Mouse (Mus musculus): ENCODE data around the gene Spon1.

Spon1 gene

DNA sequence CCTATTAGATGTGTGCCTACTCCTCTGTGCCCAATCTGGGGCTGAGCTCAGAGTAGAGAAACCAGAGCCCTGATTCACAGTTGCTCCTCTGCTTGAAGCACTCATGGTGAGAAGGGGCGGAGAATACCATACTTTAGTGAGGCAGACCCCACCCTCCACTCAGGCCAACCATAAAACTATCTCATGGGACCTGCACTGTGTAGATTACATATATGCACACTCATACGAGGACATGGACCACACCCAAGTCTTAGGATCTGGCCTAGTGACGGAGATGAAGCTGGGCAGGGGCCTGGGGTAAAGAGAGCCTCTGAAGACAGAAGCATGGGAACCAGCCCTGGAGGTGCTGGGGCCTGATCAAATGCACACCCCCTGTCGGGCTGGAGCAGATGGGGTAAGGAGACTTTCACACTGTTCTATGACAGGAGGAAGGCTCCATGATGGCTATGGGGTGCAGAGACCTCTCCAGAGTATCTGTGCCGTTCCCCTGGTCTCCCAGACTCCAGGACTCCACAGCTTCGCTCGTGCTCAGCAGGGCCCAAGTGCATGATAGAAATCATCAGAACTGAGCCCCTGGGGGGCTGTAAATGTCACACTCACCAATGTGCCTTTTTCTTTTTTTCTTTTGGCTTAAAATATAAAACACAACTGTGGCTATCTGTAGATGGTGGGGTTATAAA is 232.0 kb downstream of the Spon1 start:
- DNase-seq (ENCODE audit: low read depth, low spot score) = no peak

DNA sequence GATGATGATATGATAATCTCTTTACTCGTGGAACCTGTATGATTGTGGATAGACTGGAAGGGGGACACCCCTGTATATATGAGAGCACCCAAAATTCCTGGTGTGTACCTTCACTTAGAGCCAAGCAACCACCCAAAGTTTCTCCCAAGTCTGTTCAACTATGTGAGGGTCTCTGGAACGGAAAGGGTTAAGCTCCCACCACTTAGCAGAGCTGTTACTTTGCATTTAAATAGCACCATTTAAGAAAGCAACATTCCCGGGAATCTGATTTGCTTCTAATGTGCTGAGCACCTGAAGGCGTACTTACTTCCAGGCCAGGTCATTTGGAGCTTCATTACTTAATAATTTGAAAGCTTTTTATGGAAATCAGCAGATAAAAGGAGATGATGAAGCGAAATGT is 238.4 kb downstream of the Spon1 start:
- DNase-seq (ENCODE audit: low read depth, low spot score) = no peak

DNA sequence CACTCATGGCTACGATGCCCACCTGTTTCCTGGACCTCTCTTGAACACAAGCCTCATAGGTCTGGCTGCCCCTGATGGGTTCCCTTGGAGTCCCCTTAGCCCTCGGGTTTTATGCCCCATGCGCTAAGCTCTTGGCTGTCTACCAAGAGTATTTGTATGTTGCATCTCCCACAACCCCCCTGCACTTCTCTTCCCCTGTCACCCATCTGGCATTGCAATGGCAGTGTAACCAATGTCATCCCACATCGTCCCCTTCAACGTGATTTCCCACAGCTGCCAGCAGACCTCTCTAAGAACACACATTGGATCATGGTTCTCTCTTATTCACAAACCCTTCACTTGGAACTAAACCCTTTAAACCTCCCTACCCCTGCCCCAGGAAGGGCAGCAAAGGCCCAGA is 239.7 kb downstream of the Spon1 start:
- no peak for DNase-seq (ENCODE audit: low read depth, low spot score)

DNA sequence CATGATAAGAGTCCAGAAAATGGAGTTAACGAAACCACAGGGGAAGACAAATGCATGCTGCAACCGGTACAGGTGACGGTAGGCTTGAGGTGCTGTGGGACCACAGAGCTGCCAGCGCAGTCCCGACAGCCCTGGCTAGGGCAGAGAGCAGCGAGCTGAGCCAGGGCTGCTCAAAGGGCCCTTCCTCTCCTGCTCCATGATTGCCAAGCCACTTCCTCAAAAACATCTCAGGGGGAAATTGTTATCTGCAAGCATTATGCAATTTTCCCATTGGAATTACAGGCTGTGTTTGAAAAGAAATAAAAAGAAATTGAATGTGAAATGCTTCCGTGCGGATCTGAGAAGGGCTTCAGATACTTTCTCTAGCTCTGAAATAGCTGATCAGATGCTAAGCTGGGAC is 240.7 kb downstream of the Spon1 start:
- DNase-seq (ENCODE audit: low read depth, low spot score) = no peak

- peak; percentile 34 for DNase-seq (ENCODE audit: low read depth, low spot score)
Observed at GRCm38 (mm10) chr7:114007565-114007964, 241.8 kb downstream of the Spon1 start.

- DNase-seq (ENCODE audit: low read depth, low spot score) = no peak
Observed at GRCm38 (mm10) chr7:114011726-114012443, 246.1 kb downstream of the Spon1 start.

DNA sequence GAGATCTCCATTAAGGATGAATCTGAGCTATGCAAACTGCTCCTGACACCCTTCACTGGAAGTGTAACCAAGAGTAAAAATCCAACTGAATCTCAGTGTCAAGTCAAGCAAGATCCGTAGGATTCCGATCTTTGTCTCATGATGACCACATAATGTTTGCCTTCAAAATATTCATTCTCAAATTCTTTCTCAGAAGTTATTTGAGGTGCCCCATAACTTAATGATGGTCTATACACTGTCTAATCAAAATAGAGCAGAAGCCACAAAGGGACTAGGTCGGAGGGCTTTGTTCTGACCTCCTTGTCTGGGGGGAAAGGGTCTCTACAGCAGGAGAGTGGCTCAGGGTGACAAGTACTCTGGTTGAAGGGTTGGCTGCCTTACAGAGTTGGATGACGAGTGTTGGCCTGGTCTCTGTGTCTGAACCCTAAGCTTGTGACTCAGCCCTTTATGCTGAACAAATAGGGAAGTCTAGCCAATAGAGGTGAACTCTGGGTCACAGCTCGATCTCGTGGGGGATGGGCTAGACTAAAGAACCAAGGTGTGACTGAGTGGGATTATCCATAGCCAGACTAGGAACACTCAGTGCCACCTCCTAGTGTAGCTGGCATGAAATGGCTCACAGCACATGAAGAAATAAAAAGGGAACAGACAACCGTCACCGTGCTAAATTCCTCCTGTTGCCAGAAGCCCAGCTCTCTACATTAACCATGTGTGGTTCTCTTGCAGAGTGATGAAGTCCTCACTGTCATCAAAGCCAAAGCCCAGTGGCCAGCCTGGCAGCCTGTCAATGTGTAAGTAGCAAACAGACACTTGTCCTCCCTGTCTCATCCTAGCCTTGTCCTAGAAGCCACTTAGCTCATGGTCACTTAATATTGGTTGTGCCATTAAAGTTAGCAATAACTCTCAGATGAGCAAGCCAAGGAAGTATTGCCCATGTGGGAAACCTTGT is 250.5 kb downstream of the Spon1 start:
- DNase-seq (ENCODE audit: low read depth, low spot score) = no peak

- no peak for DNase-seq (ENCODE audit: low read depth, low spot score)
Observed at GRCm38 (mm10) chr7:114018861-114019260, 253.1 kb downstream of the Spon1 start.

DNA sequence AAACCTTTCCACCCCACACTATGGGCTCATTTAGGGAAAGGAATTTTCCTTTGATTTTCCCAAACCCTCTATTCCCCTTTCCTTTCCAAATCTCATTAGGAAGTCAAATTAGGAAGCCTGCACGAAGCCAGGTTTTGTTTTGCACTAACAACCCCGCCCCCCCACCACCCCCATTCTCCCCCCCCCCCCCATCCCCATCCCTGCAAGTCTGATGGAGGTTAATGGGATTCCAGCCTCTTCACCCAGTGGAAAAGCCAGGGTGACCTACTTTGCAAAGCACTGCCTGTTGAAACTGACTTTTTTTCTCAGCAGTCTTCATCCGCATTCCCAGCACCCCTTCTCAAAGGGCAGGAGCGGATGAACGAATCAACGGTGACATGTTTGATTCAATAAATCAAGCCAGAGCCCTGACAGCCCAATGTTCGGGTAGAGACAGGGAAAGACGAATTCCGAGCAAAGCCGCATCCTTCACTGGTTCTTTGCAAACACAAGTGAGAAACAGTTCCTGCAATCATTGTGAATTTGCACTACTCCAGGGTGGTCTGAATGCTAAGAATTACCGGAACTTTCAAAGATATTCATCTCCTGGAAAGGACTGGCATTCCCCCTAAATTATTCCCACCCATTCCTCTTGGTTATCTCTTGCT is 254.4 kb downstream of the Spon1 start:
- no peak for DNase-seq (ENCODE audit: low read depth, low spot score)

DNA sequence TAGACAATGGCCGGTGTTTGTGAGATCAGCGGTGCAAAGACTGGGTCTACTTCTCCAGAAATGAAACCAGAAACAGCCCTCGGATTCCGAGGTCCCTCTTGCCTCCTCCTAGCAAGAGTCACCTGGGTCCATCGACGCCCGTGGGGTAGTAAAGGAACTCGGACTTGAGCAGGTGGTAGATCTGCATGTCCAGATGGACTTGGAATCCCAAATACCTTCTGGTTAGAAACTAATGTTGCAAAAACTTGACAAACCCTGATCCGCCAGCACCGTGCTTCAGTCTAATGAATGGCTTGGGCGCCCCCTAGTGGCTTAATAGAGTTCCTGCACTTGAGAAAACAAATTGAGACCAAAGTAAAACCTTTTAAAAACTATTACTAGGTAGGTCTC is 254.9 kb downstream of the Spon1 start:
- peak; percentile 80 for DNase-seq (ENCODE audit: low read depth, low spot score)

GRCm38 (mm10) chr7:114026923-114027322 is 261.1 kb downstream of the Spon1 start:
- no peak for DNase-seq (ENCODE audit: low read depth, low spot score)

DNA sequence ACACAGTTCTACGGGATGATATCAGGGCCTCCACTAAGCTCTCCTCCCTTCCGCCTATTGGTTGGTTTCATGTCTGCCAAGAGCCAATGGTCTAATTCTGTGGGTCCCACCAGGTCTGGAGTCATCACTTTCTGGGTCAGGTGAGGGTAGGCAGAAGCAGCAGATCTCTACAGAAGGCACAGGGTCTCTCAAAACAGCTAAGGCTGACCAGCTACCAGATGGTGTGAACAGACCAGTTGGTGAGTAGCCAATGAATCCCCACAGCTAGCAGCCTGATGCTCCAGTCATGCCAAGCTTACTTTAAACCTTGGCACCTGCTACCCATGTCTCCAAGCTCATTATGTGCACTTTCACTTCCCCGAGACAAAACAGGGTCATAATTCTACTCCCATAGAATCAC is 261.6 kb downstream of the Spon1 start:
- no peak for DNase-seq (ENCODE audit: low read depth, low spot score)

DNA sequence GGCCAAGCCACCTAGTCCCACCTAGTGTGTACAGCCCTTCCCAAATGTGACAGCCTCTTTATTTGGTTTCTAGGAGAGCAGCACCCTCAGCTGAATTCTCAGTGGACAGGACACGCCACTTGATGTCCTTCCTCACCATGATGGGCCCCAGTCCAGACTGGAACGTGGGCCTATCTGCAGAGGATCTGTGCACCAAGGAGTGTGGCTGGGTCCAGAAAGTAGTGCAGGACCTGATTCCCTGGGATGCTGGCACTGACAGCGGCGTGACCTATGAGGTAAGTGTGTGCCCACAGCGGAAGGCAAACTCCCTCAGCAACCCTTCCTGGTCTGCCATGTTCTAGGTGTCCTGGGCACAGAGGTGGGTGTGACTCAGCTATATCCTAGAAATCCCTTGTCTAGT is 263.0 kb downstream of the Spon1 start:
- no peak for DNase-seq (ENCODE audit: low read depth, low spot score)

DNA sequence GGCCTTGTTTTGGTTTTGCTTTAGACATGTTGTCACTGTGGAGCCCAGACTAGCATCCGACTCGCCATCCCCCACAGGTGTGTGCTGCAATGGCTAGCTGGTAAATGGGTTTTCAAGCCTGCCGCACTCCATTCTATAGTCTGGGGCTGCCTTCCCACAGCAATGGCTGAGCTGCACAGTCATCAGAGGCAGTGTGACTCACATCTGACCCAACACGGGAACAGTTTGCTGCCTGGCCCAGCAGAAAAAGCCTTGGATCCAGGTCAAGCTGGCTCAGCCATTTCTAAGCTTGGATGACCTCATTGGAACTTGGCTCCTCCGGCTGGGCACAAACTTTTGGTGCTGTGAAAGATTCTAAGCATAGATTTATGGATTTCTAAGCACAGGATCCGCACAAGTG is 263.8 kb downstream of the Spon1 start:
- no peak for DNase-seq (ENCODE audit: low read depth, low spot score)

- no peak for DNase-seq (ENCODE audit: low read depth, low spot score)
Observed at GRCm38 (mm10) chr7:114037237-114037636, 271.4 kb downstream of the Spon1 start.

DNA sequence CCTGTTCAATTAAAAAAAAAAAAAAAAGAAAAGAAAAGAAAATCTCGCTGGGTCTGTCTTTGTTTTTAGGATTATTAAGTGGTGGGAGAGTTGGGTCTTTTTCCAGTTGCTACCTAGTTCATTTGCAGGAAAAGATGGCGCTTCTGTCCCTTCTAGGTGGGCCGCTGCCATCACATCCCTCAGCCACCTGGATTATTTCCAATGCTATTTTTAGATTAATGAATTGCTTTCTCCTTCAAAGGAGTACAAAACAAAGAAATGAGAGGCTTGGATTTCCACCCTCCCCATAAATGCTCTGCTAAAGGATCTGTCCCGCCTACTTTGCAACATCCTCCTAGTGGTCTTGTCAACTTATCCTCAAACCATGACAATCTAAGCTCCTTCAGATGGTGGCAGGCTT is 275.6 kb downstream of the Spon1 start:
- no peak for DNase-seq (ENCODE audit: low read depth, low spot score)

DNA sequence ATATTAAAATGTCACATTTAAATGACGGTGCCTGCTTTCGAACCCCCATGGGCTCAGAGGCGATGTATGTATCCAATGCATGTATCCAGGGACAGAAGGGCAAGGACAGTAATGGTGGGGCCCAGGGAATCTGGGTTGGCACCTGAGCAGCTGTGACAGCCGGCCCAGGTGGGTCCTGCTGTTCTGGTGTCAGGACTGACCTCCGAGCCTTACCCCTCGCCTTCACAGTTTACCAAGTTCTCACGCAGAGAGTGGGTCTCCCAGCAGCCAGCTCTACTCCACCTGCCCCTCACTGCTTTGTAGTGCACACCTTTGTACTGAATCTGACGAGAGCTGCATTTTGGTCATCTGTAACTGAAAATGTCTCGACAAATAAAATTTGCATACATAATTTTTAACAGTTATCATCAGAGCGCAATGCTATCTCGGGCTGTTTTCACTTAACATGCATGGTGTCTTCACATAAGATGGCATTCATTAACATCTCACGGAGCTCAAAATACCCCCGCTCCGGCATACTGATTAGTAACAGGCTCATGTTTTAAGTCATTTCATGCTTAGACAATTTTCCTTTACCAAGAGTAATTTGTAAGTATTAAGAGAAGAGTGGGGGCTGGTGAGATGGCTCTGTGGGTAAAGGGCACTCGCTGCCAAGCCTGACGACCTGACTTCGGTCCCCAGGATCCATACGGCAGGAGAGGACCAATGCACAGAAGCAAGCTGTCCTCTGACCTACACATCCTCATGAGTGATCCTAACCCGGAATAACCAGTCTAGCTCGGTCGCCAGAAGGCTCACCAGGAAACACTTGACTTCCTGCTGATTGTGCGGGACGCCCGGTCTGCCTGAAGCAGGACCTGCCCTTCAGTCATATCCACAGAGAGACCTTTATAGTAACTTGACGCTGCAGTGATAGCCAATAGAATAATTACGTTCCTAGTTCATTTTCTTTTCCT is 277.5 kb downstream of the Spon1 start:
- DNase-seq (ENCODE audit: low read depth, low spot score) = no peak

DNA sequence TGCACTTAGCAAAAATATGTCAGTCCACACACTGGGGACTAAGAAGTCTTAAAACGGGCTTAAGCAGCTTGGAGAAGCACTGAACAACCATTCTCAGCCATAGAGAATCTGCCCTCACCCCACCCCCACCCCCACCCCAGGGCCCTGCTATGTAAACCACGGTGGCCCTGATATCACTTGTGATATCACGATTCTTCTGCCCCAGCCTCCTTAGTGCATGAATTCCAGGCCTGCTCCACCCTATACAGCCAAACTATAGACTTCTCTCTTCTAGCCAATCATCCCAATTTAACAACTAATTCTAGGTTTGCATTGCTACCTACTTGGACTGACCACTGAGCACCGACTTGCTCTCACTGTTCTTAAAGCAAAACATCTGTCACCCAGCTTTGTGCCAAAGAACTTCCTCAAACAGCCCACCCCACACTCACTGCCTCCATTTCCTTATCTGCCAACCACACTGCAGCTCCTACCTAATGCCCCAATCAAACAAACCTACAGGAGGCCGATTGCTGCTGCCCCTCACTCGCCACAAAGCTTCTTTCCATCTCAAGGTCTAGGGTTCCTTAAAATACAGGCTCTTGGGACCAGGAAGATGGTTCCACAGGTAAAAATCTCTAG is 278.2 kb downstream of the Spon1 start:
- DNase-seq (ENCODE audit: low read depth, low spot score) = no peak

- DNase-seq (ENCODE audit: low read depth, low spot score) = no peak
Observed at GRCm38 (mm10) chr7:114045814-114046213, 280.0 kb downstream of the Spon1 start.

- DNase-seq (ENCODE audit: low read depth, low spot score) = no peak
Observed at GRCm38 (mm10) chr7:114053720-114054119, 287.9 kb downstream of the Spon1 start.

Data from CD4-positive, CD25-positive, alpha-beta regulatory T cell, adult 2 months (primary cell).